Mouse (Mus musculus) adrenal gland, adult 18-20 months (tissue): ENCODE results near the gene Foxj2. TPM values are rescaled to one million over a fixed set of nuclear protein-coding genes. Genes with fewer than 3 reads are reported as not detected.

Source experiments
- DNase-seq, 2 experiments: peaks; one replicate each; pipeline ENCODE4 v3.0.0; 2021 to 2022; ENCODE audit warnings: low spot score in 2 of 2
- long read RNA-seq, 2 experiments: library from polyadenylated mRNA; stranded (forward); transcript quantifications; one replicate each; pipeline ENCODE4 v2.0.0; 2021
- total RNA-seq, 2 experiments: library from RNA; stranded (reverse); gene quantifications; 1 replicate in 1 of 2; 2 replicates in 1 of 2; pipeline ENCODE4 v1.2.3; 2021

Gene Foxj2
- total RNA-seq, result 10 to 100 TPM; 17.1 TPM
- long read RNA-seq, experiment 1, full-length matches to known transcripts, result 2 of 8 reads
- long read RNA-seq, experiment 1, partial matches to known transcripts, result 5 of 8 reads
- long read RNA-seq, experiment 1, other reads (novel, unspliced or antisense), result 1 of 8 reads
- long read RNA-seq, experiment 2, partial matches to known transcripts, result 23 of 23 reads
- long read RNA-seq, experiment 2, other reads (novel, unspliced or antisense), result 0 of 23 reads

- DNase-seq, result peak; percentile 82 to 85
Observed at GRCm38 (mm10) chr6:122819306-122820070, at the start of gene Foxj2. Gene Foxj2 (plus strand): TSS chr6:122819914.

GRCm38 (mm10) chr6:122770760-122771315 is 48.9 kb upstream of the Foxj2 start:
- DNase-seq, result no peak

GRCm38 (mm10) chr6:122772701-122773100 is 47.0 kb upstream of the Foxj2 start:
- no peak for DNase-seq

- DNase-seq, result no peak
Observed at GRCm38 (mm10) chr6:122774345-122774744, 45.4 kb upstream of the Foxj2 start.

- no peak for DNase-seq
Observed at GRCm38 (mm10) chr6:122776040-122776439, 43.7 kb upstream of the Foxj2 start.

GRCm38 (mm10) chr6:122779916-122780315 is 39.8 kb upstream of the Foxj2 start:
- DNase-seq, result no peak

GRCm38 (mm10) chr6:122781167-122781566 is 38.5 kb upstream of the Foxj2 start:
- DNase-seq, result no peak

- no peak for DNase-seq
Observed at GRCm38 (mm10) chr6:122782164-122782563, 37.5 kb upstream of the Foxj2 start.

- no peak for DNase-seq
Observed at GRCm38 (mm10) chr6:122784866-122785265, 34.8 kb upstream of the Foxj2 start.

GRCm38 (mm10) chr6:122786275-122786674 is 33.4 kb upstream of the Foxj2 start:
- DNase-seq, result peak; percentile 38 to 49

- DNase-seq, result no peak
Observed at GRCm38 (mm10) chr6:122795254-122795935, 24.3 kb upstream of the Foxj2 start.

- no peak for DNase-seq
Observed at GRCm38 (mm10) chr6:122800640-122801300, 18.9 kb upstream of the Foxj2 start.

GRCm38 (mm10) chr6:122801301-122801800 is 18.4 kb upstream of the Foxj2 start, which contains the start of gene Slc2a3:
Gene Slc2a3 (minus strand): TSS chr6:122801640.
- peak; percentile 56 to 61 for DNase-seq

GRCm38 (mm10) chr6:122801801-122802514 is 17.8 kb upstream of the Foxj2 start:
- DNase-seq, result no peak

GRCm38 (mm10) chr6:122804418-122804817 is 15.3 kb upstream of the Foxj2 start:
- peak; percentile 84 to 88 for DNase-seq

GRCm38 (mm10) chr6:122810022-122810614 is 9.6 kb upstream of the Foxj2 start:
- DNase-seq, result no peak

- DNase-seq, result peak; percentile 84 to 86
Observed at GRCm38 (mm10) chr6:122810615-122811279, 9.0 kb upstream of the Foxj2 start.

GRCm38 (mm10) chr6:122811280-122811652 is 8.4 kb upstream of the Foxj2 start:
- peak; percentile 88 to 92 for DNase-seq
